Mouse (Mus musculus): ENCODE data around the gene Gap43. TPM values are rescaled to one million over a fixed set of nuclear protein-coding genes. Genes with fewer than 3 reads are reported as not detected.

Gap43 gene
- polyA plus RNA-seq (2012; rRNA removed; ENCODE audit: low replicate concordance), result 0.16 and 10.3 TPM in 2 replicates

GRCm38 (mm10) chr16:42340021-42340768, at the start of gene Gap43:
Gene Gap43, minus strand, starts transcription at chr16:42340651.

Measured in subcutaneous adipose tissue, adult 2 months (tissue).